Mouse (Mus musculus): ENCODE results near the gene Mns1. TPM values are rescaled to one million over a fixed set of nuclear protein-coding genes. Genes with fewer than 3 reads are reported as not detected.

Mns1 gene
- polyA plus RNA-seq (2012; rRNA removed): 13.5 and 70.9 TPM in 2 replicates
- 99.8 and 102 TPM in 2 replicates for polyA plus RNA-seq (2014; fragmentation: Nextera tagmentation; extraction: Ambion mirVana)

DNA sequence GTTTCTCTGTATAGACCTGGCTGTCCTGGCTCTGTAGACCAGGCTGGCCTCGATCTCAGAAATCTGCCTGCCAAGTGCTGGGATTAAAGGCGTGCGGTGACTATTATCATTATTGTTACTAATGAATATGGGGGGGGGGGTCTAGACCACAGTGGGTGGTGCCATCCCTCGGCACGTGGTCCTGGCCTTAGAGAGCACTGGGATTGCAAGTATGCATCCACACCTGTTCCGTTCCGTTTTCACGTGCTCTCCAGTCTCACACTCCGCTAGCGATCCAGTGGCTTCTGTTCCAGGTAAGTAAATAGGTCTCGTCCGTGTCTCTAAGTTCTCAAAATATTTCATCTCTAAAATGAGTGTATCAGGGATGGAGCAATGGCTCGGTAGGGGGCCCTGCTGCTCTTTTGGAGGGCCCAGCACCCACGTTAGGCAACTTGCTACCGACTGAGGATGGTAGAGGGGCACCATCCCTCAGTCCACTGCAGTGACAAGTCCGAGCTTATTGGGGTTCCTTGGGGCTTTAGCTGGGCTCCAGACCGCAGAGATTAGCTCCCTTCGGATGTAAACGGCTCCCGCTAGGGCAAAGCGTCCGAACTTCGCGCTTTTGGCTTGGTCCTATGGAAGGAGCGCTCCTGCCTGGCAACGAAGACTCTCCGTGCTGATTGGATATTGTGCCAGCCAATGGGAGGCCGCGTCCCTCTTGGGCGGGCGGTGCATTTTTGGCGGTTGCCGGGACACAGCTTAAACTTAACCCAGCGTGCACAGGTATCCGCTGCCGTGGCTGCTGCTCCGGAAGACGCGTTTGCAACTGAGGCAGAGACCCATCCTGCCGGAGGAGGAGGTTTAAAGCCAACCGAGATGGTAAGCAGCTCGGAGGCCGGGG, at the start of gene Mns1:
Mns1 (plus strand) TSS at position 190 of the 880 bp plus-strand sequence.
- ATAC-seq (ENCODE audit: insufficient read depth): peak; percentile 88
- no peaks in the 10 kb centered on the region for H3K9me3 ChIP-seq (ENCODE audit: control insufficient read depth, low read length)
- DNase-seq (ENCODE audit: low read depth in 3 of 3, low spot score in 3 of 3): peak; percentile 95 to 96 (median 96)
- H3K36me3 ChIP-seq (replicated peaks; ENCODE audit: control insufficient read depth, insufficient read depth, low read depth): peaks cover 5% of the 10 kb centered on the region
- H3K27ac ChIP-seq: peak within 1 kb of the TSS; percentile 83
- H3K4me1 ChIP-seq (replicated peaks; ENCODE audit: control insufficient read depth in 2 of 2, insufficient read depth in 2 of 2, low read length in 1 of 2): peaks cover 15 to 23% of the 10 kb centered on the region in 2 experiments
- peak within 1 kb of the TSS; percentile 86 for H3K9ac ChIP-seq (replicated peaks)
- H3K27me3 ChIP-seq (ENCODE audit: control insufficient read depth, insufficient read depth, low read length): no peaks in the 10 kb centered on the region
- WGBS (ENCODE audit: insufficient replicate concordance): under 1% methylated on average over 43 of the region's 43 CpGs
- TF ChIP-seq CTCF (IDR thresholded peaks at IDR 0.05; ENCODE audit: low read depth) (peak; percentile 55), EP300 (IDR thresholded peaks at IDR 0.05; ENCODE audit: low read depth) (peak; percentile 65)
- H3K4me2 ChIP-seq (ENCODE audit: low read depth): peak within 1 kb of the TSS; percentile 83
- peak within 1 kb of the TSS; percentile 85 to 97 for H3K4me3 ChIP-seq (ENCODE audit: insufficient read depth in 1 of 2, low read depth in 2 of 2, low read length in 2 of 2)

DNA sequence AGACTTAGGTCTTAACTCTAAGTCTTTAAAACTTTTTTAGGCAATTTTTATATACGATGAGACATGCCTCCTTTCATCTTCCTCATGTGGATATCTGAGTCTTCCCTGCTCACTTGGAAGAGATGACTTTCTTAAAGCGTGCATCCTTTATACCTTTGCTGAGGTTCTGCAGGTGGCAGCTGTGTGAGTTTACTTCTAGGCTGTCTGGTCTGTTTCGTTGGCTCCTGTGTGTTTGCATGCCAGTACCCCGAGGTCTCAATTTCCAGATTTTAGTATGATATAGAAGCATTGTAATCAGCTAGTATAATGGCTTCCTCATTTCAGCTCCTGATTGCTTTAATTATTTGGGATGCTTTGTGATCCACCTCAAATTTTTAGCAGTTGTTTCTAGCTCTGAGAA, 48.9 kb upstream of the Mns1 start:
- no peak overlapping the region for H3K4me3 ChIP-seq (ENCODE audit: insufficient read depth in 1 of 2, low read depth in 2 of 2, low read length in 2 of 2)
- TF ChIP-seq CTCF (IDR thresholded peaks at IDR 0.05; ENCODE audit: low read depth) (no peak), EP300 (IDR thresholded peaks at IDR 0.05; ENCODE audit: low read depth) (no peak)

DNA sequence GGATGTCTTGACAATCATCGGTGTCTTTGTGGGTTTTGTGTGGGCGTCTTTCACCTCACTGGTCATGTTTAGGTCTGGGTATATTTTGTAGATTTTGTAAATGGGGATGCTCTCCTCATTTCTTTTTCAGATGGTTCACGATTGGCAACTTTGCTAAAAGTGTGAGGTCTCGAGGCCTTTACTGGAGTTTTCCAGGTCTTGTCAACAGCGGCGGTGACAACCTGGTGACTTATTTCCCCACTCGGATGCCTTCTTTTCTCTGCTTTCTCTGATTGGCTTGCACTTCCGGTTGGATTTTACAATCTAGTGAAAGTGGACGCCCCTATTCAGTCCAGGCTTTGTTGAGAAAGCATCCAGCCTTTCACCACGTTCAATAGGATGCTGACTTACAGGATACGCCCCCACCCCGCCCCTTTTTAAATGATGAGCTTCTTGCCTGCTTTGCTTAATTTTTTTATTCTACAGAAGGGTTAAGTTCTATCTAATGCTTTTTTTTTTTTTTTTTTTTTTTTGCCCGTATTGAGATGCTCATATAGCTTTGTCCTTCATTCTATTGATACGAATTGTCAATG, 48.3 kb upstream of the Mns1 start:
- no peaks in the 10 kb centered on the region for H3K4me1 ChIP-seq (replicated peaks; ENCODE audit: control insufficient read depth in 2 of 2, insufficient read depth in 2 of 2, low read length in 1 of 2)
- 65% methylated on average over 14 of the region's 14 CpGs for whole genome bisulfite sequencing (ENCODE audit: insufficient replicate concordance)
- no peaks in the 10 kb centered on the region for H3K9me3 ChIP-seq (ENCODE audit: control insufficient read depth, low read length)
- DNase-seq (ENCODE audit: low read depth in 3 of 3, low spot score in 3 of 3) (no peak), ATAC-seq (ENCODE audit: insufficient read depth) (no peak)
- H3K9ac ChIP-seq (replicated peaks): no peak overlapping the region
- H3K36me3 ChIP-seq (replicated peaks; ENCODE audit: control insufficient read depth, insufficient read depth, low read depth): no peaks in the 10 kb centered on the region
- H3K27me3 ChIP-seq (ENCODE audit: control insufficient read depth, insufficient read depth, low read length): no peaks in the 10 kb centered on the region
- no peak overlapping the region for H3K4me2 ChIP-seq (ENCODE audit: low read depth)
- no peak overlapping the region for H3K4me3 ChIP-seq (ENCODE audit: insufficient read depth in 1 of 2, low read depth in 2 of 2, low read length in 2 of 2)
- TF ChIP-seq EP300 (IDR thresholded peaks at IDR 0.05; ENCODE audit: low read depth) (no peak), CTCF (IDR thresholded peaks at IDR 0.05; ENCODE audit: low read depth) (no peak)
- no peak overlapping the region for H3K27ac ChIP-seq

More for the DNA sequence above, 48.9 kb upstream of the Mns1 start:
- Histone ChIP-seq H3K4me2 (ENCODE audit: low read depth) (no peak overlapping the region), H3K4me1 (replicated peaks; ENCODE audit: control insufficient read depth in 2 of 2, insufficient read depth in 2 of 2, low read length in 1 of 2) (no peaks in the 10 kb centered on the region), H3K27ac (no peak overlapping the region), H3K9ac (replicated peaks) (no peak overlapping the region), H3K36me3 (replicated peaks; ENCODE audit: control insufficient read depth, insufficient read depth, low read depth) (no peaks in the 10 kb centered on the region), H3K27me3 (ENCODE audit: control insufficient read depth, insufficient read depth, low read length) (no peaks in the 10 kb centered on the region), H3K9me3 (ENCODE audit: control insufficient read depth, low read length) (no peaks in the 10 kb centered on the region)
- DNase-seq (ENCODE audit: low read depth in 3 of 3, low spot score in 3 of 3) (no peak), ATAC-seq (ENCODE audit: insufficient read depth) (no peak)
- WGBS (ENCODE audit: insufficient replicate concordance): 62% methylated on average over 4 of the region's 4 CpGs

DNA sequence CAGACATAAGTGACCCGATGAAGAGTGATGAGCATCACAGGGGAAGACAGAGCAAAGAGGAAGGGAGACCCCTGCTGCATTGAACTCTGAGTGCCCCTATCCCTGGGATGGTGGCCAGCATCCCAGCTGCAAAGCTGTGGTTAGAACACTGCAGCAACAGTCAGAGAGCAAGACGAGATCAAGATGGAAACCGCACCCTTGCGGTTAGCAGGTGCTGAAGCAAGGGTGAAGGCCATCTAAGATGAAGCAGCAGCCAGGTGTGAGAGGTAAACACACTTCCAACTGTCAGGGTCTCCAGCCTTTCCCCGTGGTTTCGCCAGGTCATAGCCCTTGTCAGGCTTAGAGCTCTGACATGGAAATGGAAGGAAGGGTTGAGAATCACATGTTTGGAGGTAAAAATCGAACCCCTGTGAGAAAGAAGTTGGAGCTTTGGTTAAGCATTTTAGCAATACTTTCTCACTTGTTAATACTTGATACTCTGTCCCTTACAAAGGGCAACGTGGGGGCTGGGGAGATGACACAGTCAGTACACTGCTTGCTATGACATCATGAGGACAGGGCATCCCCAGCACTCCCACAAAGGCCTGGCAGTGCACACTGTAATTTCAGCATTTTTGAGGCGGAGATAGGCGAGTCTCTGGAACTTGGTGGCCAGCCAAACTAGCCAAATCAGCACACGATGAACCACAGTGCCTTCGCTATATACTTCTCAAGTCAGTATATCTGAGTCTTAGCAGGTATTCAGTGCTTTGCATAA, 47.3 kb upstream of the Mns1 start:
- Histone ChIP-seq H3K36me3 (replicated peaks; ENCODE audit: control insufficient read depth, insufficient read depth, low read depth) (no peaks in the 10 kb centered on the region), H3K4me1 (replicated peaks; ENCODE audit: control insufficient read depth in 2 of 2, insufficient read depth in 2 of 2, low read length in 1 of 2) (no peaks in the 10 kb centered on the region), H3K4me3 (ENCODE audit: insufficient read depth in 1 of 2, low read depth in 2 of 2, low read length in 2 of 2) (no peak overlapping the region), H3K9ac (replicated peaks) (no peak overlapping the region), H3K4me2 (ENCODE audit: low read depth) (no peak overlapping the region), H3K27ac (no peak overlapping the region), H3K27me3 (ENCODE audit: control insufficient read depth, insufficient read depth, low read length) (no peaks in the 10 kb centered on the region), H3K9me3 (ENCODE audit: control insufficient read depth, low read length) (no peaks in the 10 kb centered on the region)
- ATAC-seq (ENCODE audit: insufficient read depth) (no peak), DNase-seq (ENCODE audit: low read depth in 3 of 3, low spot score in 3 of 3) (no peak)
- TF ChIP-seq CTCF (IDR thresholded peaks at IDR 0.05; ENCODE audit: low read depth) (no peak), EP300 (IDR thresholded peaks at IDR 0.05; ENCODE audit: low read depth) (no peak)
- WGBS (ENCODE audit: insufficient replicate concordance): 67% methylated on average over 12 of the region's 12 CpGs
